Mouse (Mus musculus) gastrocnemius, postnatal 10 days (tissue): ENCODE data around the gene Rbl1. TPM values are rescaled to one million over a fixed set of nuclear protein-coding genes. Genes with fewer than 3 reads are reported as not detected.

Experiments used
- DNase-seq: peaks from one replicate; pipeline ENCODE4 v3.0.0; 2021; ENCODE audit warnings: mixed read lengths
- total RNA-seq, 2 experiments: library from RNA; stranded (reverse); gene quantifications; 2 replicates each; pipeline ENCODE4 v1.2.3; 2021

Gene Rbl1
- total RNA-seq, 2 experiments from 2014 or later = 5.7 to 6.9 TPM

DNA sequence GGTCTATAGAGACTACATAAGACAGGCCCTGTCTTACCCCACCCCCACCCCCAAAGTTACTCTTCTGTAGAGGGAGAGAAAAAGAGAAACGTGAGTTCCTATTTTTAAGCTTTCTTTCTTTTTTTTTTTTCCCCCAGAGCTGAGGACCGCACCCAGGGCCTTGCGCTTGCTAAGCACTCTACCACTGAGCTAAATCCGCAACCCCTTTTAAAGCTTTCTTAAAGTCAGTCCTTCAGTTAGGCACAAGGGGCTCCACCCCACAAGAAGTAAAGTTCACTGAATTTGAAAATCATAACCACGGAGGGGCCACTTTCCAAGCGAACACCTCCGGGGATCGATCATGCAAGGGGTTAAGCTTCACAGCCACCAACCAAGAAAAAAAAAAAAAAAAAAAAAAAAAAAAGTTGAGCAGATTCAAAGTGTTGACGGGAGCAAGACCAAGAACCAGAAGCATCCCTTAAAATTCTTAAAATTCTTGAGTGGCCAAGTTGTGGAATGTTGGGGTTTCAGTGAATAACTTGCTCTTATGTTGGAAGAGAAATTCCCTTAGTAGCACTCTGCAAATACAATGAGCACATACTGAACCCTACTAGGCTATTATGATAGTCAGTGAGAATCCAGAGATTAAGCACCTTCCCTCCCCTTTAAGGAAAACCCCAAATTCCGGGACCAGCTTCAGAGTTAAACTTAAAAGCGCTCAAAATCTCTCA, 70.4 kb downstream of the Rbl1 start:
- no peak for DNase-seq

DNA sequence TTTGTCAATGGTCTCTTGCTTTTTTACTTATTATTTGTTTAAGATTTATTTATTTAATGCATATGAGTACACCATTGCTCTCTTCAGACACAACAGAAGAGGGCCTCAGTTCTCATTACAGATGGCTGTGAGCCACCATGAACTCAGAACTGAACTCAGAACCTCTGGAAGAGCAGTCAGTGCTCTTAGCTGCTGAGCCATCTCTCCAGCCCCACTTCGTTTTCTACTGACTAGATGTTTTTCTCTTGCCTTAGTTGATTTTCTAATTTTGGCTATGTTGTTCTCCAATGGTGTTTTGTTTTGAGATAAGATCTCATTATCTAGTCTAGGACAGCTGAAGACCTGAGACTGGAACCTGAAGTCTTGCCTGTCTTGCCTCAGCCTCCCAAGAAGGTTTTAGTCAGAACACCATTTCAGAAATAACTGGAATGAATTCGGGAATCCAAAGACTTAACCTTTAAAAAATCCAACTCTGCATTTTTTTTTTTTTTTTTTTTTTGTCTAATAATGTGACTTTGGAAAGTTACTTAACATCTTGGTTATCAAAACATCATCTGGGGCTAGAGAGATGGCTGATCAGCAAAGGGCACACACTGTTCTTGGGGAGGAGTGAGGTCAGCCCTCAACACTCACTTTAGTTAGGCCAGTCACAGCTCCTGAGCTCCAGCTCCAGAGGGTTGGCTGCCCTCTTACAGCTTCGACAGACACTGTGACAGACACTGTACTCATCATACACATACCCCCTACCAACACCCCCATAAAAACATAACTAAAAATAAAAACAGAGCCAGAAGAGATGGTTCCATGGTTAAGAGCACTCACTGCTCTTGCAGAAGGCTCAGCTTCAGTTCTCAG, 71.4 kb downstream of the Rbl1 start:
- DNase-seq = no peak

DNA sequence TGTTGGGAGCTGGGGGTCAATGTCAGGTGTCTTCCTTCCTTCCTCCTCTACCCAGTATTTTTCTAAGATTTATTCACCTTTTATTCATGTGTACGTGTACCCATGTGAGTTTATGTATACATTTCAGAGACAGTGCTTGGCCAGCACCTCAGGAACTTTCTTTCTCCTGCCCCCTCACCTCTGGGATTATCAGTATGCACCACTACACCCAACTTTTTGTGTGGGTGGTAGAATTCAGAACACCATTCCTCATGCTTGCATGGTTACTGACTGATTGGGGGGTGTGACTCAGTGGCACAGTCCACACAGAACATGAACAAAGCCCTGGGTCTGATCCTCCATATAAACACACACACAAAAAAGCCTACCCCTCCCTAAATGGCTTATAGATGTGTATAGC, 72.2 kb downstream of the Rbl1 start:
- DNase-seq = no peak

DNA sequence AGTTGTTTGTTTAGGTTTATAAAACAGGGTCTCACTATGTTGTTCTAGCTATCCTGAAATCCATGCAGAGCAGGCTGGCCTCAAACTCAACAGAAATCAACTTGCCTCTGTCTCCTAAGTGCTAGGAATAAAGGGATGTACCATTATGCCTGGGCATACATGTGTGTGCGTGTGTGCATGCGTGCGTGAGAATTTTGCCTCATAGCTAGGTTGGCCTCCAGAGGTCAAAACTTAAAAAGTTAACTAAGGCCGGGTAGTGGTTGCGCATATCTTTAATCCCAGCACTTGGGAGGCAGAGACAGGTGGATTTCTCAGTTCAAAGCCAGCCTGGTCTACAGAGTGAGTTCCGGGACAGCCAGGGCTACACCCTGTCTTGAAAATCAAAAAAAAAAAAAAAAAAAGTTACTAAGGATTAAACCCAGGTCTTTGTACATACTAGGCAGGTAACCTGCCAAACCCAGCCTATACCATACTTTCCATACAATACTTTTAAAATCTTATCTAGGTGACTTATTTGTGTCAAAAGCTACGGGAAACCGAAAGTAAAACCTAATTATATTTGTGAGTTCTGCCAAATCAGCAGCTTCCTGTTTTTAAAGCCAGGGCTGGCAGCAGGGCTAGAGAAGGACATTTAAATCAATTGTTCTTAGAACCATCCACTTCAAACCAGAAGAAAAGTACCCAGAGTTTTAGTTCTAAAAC, 73.4 kb downstream of the Rbl1 start:
- DNase-seq = no peak

DNA sequence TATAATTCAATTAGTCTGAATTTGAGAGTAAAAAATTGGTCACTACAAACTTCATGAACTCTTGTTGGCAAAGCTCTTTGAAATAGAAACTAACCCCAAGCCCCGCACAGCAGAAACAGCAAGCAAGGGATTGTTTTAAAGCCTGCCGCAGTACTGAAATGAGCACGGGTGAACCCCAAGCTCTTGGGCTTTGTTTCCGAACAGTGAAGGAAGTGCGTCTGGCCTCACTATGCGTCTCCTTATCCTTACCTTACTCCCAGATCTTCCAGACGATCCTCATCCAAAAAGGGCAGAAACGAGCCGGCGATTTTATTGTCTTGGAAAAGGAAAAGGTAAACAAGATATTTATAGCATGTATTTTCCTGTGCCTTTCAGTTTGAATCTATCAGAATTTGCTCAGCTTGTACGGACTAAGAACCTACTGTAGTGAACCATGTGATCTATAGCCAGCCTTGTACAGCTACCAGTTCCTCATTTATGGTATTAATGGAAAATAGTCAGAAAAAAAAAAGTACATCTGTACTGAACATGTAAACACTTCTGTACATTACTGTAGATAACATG, 74.7 kb downstream of the Rbl1 start:
- no peak for DNase-seq

DNA sequence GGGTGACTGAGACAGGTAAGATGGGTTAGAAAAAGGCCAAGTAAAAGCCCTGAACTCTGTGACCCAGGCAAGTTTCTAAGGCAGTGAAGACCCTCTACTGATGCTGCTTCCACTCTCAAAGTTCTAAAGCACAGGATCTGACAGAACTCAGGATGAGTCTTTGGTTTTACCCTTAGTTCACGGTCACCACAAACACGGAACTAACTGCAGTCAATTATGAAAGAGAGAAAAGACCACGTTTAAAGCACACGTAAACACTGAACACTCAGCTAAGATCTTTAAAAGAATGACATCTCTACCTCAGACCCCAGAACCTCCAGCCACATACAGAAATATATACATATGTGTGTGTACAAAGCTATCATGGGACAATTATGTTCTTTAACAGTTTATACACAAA, 75.2 kb downstream of the Rbl1 start:
- no peak for DNase-seq

DNA sequence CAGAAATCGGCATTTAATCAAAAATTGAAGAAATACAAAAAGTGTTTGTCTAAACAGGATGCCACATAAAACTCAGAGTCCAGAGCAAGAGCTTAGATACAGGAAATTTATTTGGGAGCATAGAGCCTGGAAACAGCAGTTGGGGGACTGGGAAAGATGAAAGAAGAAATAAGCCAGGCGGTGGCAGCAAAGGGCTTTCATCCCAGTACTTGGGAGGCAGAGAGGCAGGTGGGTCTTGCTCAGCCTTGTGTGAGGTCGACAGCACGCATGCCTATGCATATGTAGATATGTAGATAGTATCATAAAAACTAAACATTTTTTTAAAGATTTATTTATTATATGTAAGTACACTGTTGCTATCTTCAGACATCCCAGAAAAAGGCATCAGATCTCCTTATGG, 76.3 kb downstream of the Rbl1 start:
- no peak for DNase-seq

DNA sequence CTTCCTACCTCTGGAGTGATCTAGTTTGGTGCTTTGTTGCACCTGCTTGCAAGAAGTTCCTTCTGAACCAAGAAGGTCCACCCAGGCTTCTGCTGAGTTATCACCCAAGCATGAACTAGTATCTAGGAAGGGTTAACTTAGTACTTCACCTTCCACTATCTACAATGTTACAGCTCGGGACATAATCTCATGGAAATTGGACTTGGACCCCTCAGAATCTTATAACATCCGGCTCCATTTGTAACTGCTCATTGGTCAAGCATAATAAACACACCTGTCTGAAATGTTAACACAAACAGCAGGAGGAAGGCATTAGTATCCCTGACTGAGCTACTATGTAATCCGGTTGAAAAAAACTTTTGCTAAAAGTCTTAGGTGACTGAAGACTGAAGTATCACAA, 77.0 kb downstream of the Rbl1 start:
- DNase-seq = no peak

DNA sequence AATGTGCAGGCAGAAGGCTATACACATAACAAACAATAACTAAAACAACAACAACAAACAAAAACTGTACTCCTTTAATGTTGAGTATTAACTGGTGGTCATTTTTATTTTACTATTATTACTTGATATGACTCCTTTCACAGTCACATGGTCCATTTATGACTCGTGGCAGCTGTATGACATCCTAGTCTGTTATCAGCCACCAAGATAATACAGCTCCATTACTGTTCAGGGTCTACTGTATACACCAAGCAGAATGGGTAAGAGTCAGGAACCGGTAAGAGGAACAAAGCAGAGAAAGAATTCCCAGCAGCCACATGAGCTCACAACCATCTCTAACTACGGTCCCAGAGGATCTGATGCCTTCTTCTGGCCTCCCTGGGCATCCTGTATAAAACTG, 79.1 kb downstream of the Rbl1 start:
- DNase-seq = no peak

DNA sequence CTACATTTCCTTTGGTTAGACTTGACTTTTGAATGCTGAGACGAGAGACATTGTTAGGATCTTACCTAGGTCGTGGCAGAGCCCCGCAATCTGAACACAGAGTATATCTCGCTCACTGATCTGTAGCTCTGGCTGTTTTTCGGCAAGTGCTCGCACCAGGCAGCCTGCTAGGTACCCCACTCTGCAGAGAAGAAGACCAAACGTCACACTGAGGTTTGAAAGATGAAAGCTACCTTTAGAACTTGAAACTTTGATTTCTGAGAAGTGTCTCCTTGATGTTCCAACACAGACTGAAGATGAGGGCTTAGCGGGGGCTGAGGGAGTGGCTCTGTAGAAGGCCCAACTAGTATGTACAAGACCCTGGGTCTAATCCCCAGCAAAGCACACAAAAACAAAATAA, 82.6 kb downstream of the Rbl1 start:
- no peak for DNase-seq

DNA sequence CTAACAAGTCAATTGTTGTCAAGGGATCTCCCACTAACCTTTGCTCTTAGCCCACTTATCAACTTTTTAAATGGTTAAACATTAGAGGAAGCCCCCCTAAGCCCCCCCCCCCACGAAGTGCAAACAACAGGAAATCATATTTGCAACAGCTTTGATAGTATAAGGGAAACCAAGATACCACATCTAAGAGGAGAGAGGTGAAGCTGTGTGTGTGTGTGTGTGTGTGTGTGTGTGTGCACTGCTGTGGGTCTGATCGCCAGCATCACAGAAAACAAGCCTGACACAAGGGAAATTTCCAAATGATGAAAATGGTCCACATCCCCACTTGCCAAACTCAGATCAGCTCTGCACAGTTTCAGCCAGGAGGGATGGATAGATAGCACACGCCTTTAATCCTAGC, 85.3 kb downstream of the Rbl1 start:
- DNase-seq = no peak

DNA sequence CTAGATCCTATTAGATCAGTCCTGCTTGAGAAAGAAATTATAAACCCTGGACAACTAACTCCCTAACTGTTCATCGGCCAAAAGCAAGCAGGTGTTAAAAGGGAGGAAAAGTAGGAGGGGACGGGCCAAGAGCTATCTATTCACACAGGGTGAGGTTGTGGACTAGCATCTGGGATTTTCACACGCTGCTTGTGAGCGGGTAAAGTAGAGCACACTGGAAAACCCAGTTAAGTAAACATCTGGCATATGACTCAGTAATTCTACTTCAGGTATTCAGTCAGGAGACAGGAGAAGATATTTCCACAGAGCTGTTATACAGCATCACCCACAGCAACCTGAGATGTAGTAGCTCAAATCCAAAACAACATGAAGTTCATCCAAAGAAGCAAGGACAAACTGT, 85.8 kb downstream of the Rbl1 start:
- no peak for DNase-seq

DNA sequence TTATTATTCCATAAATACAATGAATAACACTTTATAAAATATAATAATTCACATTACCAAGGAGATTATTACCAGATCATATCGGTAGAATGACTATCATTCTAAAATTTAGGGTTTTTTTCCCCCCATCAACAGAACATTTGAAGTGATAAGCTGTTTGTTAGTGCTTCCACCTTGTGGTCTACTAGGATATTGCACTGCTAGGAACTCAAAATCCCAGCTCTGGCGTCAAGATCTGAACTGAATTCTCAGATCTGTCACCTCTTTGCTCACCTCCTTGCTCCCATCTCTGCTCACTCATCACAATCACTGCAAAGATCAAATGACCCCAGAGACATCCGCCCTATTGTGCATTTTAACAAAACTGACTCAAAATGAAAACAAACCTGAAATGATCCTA, 87.4 kb downstream of the Rbl1 start:
- no peak for DNase-seq

DNA sequence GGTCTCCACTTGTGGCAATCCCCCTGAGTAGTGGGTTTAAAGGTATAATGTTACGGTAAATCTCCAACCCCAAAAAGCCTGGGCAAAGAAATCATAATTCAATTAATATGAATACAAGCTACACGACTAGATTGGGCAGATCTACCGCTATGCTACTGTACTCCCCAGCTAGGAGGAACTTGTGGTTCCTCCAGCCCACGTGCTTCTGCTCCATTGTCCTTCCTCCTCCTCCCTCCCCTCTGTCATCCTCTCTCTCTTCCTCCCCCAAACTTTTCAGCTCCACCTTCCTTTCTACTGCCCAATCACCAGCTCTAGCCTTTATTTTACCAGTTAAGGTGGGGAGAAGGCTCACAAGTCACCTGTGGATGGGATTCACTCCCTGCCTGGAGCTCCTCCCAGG, 96.1 kb downstream of the Rbl1 start:
- no peak for DNase-seq

DNA sequence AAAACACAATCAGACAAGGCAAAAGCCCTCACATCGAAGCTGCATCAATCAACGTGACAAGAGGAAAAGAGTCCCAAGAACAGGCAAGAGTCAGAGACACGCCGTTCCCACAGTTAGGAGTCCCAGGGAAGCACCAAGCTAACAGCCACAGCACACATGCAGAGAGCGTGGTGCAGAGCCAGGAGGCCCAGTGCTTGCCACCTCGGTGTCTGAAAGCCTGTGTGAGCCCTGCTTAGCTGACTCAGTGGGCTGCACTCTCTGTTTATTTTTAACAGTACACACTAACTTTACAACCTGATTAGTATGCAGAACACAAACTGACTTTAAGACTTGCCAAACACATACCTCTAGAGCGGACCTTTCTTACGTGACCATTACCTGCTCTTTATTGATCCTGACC, 99.9 kb downstream of the Rbl1 start:
- no peak for DNase-seq

DNA sequence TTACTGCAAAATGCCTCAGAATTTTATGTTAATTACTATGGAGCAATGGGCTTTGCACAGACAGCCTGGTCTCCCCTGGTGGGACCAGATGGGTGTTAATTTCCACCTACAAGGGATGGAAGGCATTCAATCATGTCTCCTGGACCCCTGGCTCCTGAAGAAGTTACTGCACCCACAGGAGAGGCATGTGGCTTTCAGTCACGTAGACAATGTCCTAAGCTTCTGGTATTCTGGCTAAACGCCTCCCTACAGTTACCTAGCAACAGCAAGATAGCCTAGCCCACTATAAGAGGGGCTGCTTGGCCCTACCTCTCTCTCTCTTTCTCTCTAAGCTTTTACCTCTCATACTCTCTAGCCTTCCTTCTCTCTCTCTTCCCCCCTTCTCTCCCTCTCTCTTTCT, 102.1 kb downstream of the Rbl1 start:
- DNase-seq = no peak

DNA sequence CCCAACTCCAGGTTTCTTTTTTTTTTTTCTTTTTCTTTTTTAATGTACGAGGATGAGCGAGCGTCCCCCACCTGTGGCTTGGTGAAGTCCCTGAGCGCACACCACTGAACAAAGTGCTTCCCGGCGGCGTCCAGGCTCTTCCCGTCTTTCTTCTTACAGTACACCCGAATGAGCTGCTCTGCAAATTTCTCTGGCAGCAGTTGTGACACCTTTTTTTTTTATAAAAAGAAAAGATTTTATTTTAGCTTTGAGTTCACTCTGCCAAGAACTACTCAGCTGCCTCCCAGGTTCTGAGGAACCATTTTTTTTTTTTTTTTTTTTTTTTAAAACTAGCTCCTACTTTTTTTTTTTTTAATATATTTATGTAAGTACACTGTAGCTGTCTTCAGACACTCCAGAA, 102.7 kb downstream of the Rbl1 start:
- DNase-seq = no peak

DNA sequence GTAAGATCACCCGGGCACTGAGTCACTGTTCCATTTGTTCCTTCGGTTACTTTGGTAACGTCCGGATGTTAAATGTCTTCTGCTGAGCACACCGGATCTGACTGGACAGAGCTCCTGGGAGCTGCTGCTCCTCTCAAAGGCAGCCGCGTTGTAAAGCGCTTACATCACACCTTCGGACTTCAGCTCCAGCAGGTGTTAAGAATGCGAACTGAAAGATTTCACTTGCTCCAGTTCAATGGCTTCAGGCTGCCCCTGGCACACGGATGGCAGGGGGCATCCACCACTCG, 104.1 kb downstream of the Rbl1 start:
- no peak for DNase-seq

DNA sequence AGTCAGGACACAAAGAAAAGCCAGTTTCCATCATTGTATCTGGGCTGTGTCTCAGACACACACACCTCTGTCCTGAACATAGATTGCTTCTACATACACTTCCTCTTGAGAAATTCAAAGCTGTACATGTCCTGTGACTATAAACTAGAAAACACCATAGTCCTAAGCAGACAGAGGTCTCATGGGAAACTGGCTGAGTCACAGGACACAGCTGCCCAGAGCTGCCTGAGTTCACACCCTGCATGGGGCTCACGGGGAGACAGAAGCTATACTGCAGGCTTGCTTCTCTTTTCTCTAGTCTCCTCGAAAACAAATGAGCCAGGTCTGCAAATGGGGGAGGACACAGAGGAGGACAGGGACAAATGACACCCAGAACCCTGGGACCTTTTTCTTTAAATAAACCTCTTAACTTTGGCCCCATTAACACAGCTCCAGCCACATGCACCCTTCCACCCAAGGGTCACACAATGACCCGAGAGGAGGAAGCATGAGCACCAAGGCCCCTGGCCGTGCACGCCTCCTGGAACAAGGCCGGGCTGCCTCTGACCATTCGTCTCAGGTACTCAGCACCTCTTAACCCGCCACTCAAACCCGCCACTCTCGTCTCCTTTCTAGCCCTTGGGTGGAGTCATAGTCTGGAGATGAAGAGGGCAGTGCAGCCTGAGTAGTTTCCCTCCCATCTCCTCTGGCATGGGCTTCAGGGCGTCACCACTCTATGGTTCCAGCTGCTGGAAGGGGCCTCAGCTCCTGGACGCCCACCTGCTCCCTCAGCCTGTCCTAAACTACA, 104.6 kb downstream of the Rbl1 start:
- DNase-seq = no peak
